Mouse (Mus musculus) heart, embryonic 11.5 days (tissue): ENCODE data around the gene Akirin1. TPM values are rescaled to one million over a fixed set of nuclear protein-coding genes. Genes with fewer than 3 reads are reported as not detected.

Experiments
- ATAC-seq: fragments of 200-750 bp; cut with Nextera tagmentation; replicated peaks from 2 replicates; pipeline ENCODE4 v1.8.0; 2017; ENCODE audit warnings: moderate library complexity; ENCODE audit not compliant: insufficient number of reproducible peaks, low FRiP score, low TSS enrichment
- H3K27ac ChIP-seq: fragments of 300-500 bp; sonication (generic); 2 replicates; pipeline ENCODE4 v1.5.1; 2014; ENCODE audit warnings: mild to moderate bottlenecking, low read depth, low read length
- H3K27me3 ChIP-seq: fragments of 300-500 bp; sonication (generic); 2 replicates; pipeline ENCODE4 v1.6.1; 2014; ENCODE audit warnings: mild to moderate bottlenecking, low read length, mixed read lengths; ENCODE audit not compliant: control insufficient read depth, insufficient read depth
- H3K36me3 ChIP-seq: fragments of 300-500 bp; sonication (generic); 2 replicates; pipeline ENCODE4 v1.6.1; 2014; ENCODE audit warnings: mild to moderate bottlenecking, low read length, moderate library complexity, mixed read lengths; ENCODE audit not compliant: control insufficient read depth, insufficient read depth
- H3K4me1 ChIP-seq: fragments of 300-500 bp; sonication (generic); 2 replicates; pipeline ENCODE4 v1.6.1; 2014; ENCODE audit warnings: low read length; ENCODE audit not compliant: control insufficient read depth, insufficient read depth
- H3K4me2 ChIP-seq: fragments of 300-500 bp; sonication (generic); 2 replicates; pipeline ENCODE4 v1.6.1; 2014; ENCODE audit warnings: mild to moderate bottlenecking, moderate library complexity
- H3K4me3 ChIP-seq: fragments of 300-500 bp; sonication (generic); 2 replicates; pipeline ENCODE4 v1.5.1; 2014; ENCODE audit warnings: low read depth, low read length
- H3K9ac ChIP-seq: fragments of 300-500 bp; sonication (generic); 2 replicates; pipeline ENCODE4 v1.6.1; 2014; ENCODE audit warnings: mild to moderate bottlenecking, low read depth, low read length, moderate library complexity
- H3K9me3 ChIP-seq: fragments of 300-500 bp; sonication (generic); replicated peaks from 2 replicates; pipeline ENCODE4 v1.6.1; 2016; ENCODE audit warnings: low read length; ENCODE audit not compliant: control insufficient read depth
- WGBS: fragments of 180-500 bp; shearing (Covaris S2); extraction: QIAGEN DNeasy Blood & Tissue Kit; methylation state at CpG from one replicate; pipeline ENCODE4 v1.1.7; 2014; ENCODE audit not compliant: insufficient replicate concordance; 5-methylcytosine and 5-hydroxymethylcytosine counted together
- polyA plus RNA-seq: library from polyadenylated mRNA; unstranded; fragments of >200 nt; fragmentation: Nextera tagmentation; extraction: Ambion mirVana; gene quantifications from 2 replicates; pipeline ENCODE4 v1.2.1, GENCODE M21; 2014

Gene Akirin1
- polyA plus RNA-seq, 1 experiment from 2014 or later = 65.8 TPM

DNA sequence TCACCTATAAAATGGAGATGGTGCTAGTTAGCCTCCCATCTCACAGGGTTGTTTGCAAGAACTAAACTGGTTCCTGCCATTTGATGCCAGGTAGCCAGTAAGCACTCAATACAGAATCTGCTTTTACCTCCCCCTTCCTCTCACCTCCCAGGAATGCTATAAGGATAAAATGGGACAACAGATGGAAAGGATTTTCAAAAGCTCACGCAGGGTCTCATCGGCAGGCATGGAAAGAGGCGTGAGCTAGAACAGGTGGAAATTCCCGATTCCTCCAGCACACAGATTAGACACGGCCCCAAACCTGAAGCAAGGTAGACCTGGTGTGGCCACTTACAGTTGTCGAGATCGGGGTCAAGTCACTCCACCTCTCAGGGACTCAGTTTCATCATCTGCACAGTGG lies 65.1 kb downstream of the Akirin1 start:
- H3K27ac ChIP-seq = no peak overlapping the region
- no peak overlapping the region for H3K4me3 ChIP-seq
- H3K9me3 ChIP-seq = no peaks in the 10 kb centered on the region
- 72% methylated on average over 7 of the region's 7 CpGs for WGBS
- H3K4me2 ChIP-seq = no peak overlapping the region
- no peak for ATAC-seq
- no peak overlapping the region for H3K9ac ChIP-seq
- no peaks in the 10 kb centered on the region for H3K36me3 ChIP-seq
- peaks cover 11% of the 10 kb centered on the region; the same call in 1 of the 2 replicates for H3K27me3 ChIP-seq
- peaks cover 28% of the 10 kb centered on the region for H3K4me1 ChIP-seq

Other genes starting within 250 kb of the Akirin1 start
- gene Macf1, start 66.0 kb downstream of the Akirin1 start, polyA plus RNA-seq = 68.5 and 108 TPM in 2 replicates
- 490 and 495 TPM in 2 replicates for gene Ndufs5, start 32.1 kb downstream of the Akirin1 start, polyA plus RNA-seq
- gene Rhbdl2, start 37.5 kb upstream of the Akirin1 start, polyA plus RNA-seq = 1.9 and 2.1 TPM in 2 replicates
- gene 4933427I04Rik, start 109.3 kb upstream of the Akirin1 start, polyA plus RNA-seq = not detected in 2 replicates
- gene Mycbp, start 154.5 kb upstream of the Akirin1 start, polyA plus RNA-seq = 67.3 and 72.3 TPM in 2 replicates
- gene Rragc, start 167.1 kb upstream of the Akirin1 start, polyA plus RNA-seq = 37.5 and 39.0 TPM in 2 replicates
- gene 4930535I16Rik, start 167.7 kb upstream of the Akirin1 start, polyA plus RNA-seq = not detected in 2 replicates